Mouse (Mus musculus) erythroid progenitor cell, adult 5-6 weeks (primary cell): ENCODE data around the gene Kctd2. TPM values are rescaled to one million over a fixed set of nuclear protein-coding genes. Genes with fewer than 3 reads are reported as not detected.

Experiments used
- ATAC-seq: replicated peaks from 2 replicates; pipeline ENCODE4 v1.8.0; 2016; ENCODE audit warnings: moderate number of reproducible peaks, mild to moderate bottlenecking, moderate TSS enrichment, inconsistent platforms; ENCODE audit not compliant: poor library complexity, low FRiP score, severe bottlenecking
- total RNA-seq, 2 experiments: library from RNA; stranded (forward) in 1 of 2; stranded (reverse) in 1 of 2; fragments of 150-400 nt in 1 of 2; fragments of 186-747, 209-891 nt in 1 of 2; gene quantifications; 2 replicates each; pipeline versions ENCODE4 v1.2.3 to v1.2.4; 2015 to 2017; ENCODE audit warnings: low replicate concordance in 2 of 2

Kctd2 gene
- total RNA-seq, 2 experiments from 2014 or later: 4.2 to 8.3 TPM

- no peak for ATAC-seq
These were observed 21.8 kb upstream of the Kctd2 start for GRCm38 (mm10) chr11:115398085-115398484.

GRCm38 (mm10) chr11:115400126-115400525, 19.8 kb upstream of the Kctd2 start:
- no peak for ATAC-seq

- no peak for ATAC-seq
These were observed 19.1 kb upstream of the Kctd2 start for GRCm38 (mm10) chr11:115400630-115401391.

DNA sequence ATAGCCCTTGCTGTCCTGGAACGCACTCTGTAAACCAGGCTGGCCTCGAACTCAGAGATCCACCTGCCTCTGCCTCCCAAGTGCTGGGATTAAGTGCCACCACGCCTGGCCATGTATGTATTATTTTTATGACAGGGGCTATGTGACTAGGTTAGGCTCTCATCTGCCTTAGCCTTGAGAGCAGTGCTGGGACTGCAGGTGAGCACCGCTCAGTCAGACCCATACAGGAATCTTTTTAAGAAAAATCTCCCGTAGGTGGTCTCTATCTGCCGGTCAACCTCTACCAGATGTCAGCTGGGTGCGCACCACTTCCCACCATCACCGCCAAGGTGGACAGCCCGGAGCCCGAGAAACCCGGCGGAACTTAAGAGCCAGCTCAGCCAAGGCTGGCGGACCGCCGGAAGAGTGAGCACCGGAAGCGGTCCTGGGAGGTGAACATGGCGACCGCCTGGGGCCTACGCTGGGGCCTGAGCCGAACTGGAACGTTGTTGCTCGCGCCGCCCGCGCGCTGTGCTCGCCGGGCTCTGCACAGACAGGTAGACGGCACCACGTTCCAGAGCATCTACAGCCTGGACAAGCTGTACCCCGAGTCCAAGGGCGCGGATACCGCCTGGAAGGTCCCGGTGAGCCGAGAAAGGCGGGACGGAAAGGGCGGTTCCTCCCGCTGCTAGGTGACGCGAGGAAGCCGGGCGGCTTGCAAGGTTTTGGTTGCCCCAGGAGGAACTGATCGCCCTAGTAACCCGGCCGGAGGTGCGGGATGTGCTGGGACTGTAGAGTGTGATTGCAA, 16.4 kb upstream of the Kctd2 start, which contains the start of gene Mrpl58:
Mrpl58 (plus strand) TSS at position 415 of the 787 bp plus-strand sequence.
- ATAC-seq: peak; percentile 91

- ATAC-seq: no peak
These were observed 14.2 kb upstream of the Kctd2 start for GRCm38 (mm10) chr11:115405723-115406122.

DNA sequence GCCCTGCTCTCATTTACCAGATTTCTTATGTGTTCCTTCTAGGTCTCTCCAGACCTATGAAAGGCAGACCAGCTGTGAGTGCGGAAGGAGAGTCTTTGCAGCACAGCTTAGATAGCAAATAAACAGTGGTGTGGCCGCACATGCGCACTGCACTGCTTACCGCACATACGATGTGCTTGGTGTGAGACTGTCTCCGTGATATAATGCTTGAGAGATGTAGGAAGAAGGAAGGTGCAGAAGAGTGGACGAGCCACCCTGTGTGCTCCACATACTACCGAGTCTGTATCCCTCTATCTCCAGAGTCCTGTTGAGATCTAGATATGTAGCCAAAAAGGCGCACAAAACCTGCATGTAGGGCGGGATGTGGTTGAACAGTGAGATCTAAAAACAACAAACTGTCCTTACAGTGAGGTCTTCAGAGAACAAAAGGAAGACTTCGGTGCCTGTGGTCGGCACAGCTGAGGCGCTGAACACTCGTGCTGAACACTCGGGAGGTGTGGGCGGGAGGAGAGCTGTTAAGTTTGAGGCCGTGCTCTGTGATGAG, 13.0 kb upstream of the Kctd2 start:
- ATAC-seq: no peak

- no peak for ATAC-seq
These were observed 11.5 kb upstream of the Kctd2 start for GRCm38 (mm10) chr11:115408266-115408920.

DNA sequence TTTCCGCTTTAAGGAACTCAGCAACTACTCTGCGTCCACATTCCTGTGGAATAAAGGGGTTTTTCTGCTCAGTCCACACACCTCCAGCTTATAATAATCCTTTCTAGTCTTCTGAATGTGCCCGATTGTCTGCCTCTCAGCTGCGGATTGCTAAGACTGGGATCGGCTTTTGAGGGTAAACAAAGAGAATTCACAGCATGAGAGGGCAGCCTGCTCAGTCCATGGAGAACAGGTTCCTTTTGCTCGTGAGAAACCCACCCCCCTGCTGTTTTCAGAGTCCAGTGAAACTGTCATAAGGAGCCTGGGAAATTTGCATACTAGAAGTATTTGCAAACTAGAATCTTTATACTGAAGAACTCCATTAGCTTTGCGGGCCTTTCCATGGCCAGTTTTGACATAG, 10.4 kb upstream of the Kctd2 start:
- no peak for ATAC-seq

DNA sequence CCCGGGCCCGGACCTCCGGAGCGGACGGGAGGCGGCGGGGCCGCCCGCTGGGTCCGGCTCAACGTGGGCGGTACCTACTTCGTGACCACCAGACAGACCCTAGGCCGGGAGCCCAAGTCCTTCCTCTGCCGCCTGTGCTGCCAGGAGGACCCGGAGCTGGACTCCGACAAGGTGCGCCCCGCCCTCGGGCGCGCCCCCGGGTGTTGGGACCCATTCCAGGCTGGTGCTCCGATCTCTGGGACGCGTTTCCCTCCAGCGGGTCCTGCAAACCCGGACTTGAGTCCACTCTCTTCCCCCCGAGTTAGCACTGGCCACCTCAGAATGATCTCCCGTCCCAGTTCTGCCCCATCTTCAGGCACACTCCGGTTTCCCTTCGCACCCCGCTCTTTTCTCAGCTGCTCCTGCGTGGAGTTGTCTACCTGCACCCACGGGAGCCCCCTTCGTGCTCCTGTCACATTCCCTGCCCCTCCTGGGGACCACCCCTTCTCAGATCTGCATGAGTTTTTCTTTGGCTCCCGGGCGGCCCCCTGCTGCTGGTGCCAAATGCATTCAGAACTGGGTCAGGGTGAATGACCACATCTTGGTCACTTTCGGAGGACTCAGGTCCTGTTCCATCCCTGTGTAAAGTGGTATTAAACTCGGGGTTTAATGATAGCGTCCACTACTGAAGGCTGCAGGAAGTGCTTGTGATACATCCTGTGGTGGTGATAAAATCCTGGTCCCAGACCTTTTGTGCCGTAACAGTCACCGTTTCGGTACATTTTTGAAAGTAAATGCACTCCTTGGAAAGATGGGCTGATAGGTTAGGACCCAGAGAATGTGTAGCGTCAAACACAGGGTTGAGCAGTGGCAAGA, 635 bp downstream of the Kctd2 start:
- peak; percentile 60 for ATAC-seq

DNA sequence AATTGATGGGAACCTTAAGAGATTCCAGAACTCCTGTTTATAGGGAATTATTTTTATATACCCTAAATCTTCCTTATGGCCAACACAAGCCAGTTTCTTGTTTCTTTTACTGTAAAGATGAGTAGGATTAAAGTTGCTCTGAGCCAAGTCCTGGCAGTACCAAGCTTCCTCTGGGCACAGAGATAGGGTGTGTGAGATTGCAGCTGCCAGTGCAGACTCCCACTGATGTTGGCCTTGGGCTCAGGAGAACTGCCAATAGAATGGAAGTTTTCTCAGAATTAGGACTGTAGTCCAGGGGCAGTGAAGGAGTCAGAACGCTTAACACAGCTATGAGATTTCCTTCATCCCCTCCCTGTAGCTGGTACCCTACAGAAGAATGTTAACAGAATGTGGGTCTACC, 1.4 kb downstream of the Kctd2 start:
- no peak for ATAC-seq

DNA sequence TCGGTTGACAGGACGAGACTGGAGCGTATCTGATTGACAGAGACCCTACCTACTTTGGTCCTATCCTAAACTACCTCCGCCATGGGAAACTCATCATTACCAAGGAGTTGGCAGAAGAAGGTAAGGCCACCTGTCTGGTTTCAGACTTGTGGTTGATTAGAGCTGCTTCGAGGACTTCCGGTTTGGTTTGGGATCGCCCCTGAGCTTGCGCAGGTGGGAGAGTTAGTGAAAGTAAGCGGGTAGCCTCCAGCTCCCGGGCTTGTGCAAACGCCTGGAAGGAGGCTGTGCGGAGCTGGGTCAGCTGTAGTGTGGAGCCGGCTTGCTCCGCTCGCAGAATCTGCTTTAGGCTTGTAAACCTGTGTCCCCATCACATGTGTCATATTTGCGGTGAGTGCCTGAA, 2.0 kb downstream of the Kctd2 start:
- ATAC-seq: no peak

DNA sequence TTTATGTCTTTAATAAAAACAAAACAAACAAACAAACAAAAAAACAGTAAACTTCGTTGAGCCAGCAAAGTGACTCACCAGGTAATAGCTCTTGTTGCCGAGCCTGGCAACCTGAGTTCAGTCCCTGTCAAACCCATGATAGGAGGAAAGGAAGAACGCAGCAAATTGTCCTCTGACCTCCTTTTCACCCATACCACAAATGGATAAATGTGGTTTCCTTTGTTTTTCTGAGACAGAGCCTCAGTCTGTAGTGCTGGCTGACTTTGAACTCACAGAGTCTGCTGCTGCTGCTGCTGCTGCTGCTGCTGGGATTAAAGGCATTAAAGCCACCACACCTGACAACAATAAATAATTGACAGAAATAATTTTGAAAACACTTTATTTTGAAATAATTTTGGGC, 3.2 kb downstream of the Kctd2 start:
- ATAC-seq: no peak

DNA sequence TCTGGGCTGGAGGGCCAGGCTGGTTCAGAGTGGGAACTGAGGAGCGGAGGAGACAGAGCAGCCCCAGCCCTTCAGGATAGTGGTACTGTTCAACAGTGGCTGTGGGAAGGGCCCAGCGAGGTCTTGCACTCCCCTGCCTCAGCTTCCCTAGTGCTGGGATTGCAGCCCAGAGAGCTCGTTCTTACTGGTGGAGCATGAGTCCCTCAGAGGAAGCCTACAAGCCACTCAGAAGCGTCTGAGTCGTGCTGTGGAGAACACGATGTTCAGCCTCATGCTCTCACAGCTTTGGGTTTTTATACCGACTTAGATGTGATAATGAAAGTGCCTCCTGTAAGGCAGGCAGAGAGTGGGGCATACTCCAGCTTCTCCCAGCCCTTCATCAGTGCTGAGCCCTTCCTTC, 4.7 kb downstream of the Kctd2 start:
- no peak for ATAC-seq

- ATAC-seq: no peak
These were observed 5.7 kb downstream of the Kctd2 start for GRCm38 (mm10) chr11:115425671-115426070.

DNA sequence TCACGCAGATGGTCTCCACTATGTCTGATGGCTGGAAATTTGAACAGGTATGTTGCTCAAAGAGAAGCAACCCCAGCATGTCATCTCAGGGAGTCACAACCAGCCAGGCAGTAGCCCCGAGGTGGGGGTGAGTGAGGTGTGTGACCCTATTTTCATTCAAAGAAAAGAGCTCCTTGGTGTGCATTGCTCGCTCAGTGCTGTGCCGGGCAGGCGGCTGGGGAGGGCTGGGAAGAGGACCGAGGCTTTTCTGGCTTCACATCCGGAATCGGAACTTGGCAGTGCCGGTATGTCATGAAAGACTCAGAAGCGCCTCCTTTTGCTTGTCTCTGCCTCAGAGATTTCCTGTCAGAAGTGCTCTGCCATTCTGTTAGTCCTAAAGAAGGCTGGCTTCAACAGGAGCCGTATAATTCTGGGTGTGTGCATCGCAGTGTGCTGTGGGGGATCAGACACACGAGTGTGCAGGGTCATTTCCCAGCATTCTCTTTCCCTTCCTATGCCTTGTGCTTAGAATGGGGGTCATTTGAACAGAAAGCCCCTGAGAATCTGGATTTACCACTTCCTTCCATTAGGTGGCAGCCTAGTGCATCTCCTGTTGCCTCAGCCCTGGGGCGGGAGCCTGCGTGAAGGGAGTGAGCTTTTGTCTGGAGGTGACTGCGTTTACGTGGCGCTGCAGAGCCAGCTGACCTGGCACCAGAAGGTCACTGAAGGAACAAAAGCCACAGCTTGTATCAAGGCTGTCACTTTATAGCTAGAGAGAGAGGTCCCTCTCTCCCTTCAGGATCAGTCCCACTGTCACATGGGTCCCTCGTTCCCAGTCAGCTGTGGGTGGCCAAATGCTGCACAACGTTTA, 7.8 kb downstream of the Kctd2 start:
- peak; percentile 70 for ATAC-seq

GRCm38 (mm10) chr11:115429307-115429706, 9.4 kb downstream of the Kctd2 start:
- no peak for ATAC-seq

DNA sequence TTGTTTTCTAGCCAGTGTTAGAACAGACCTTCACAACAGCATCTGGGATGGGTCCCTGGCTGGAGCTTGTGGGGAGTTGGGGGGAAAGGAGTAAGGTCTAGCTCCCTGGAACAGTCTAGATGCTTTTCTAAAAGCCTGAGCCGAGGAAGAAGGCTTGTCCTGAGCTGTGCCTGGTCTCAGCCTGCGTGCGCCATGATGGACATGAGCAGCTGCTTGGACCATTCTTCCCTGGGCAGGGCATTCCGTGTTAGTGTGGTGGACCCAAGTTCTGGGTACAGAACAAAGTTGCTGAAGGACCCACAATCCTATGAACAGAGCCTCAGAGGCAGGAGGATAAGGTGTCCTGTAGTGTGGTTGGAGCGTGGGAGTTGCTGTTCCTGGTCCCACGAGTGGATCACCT, 10.6 kb downstream of the Kctd2 start:
- ATAC-seq: no peak

GRCm38 (mm10) chr11:115432814-115433213, 12.9 kb downstream of the Kctd2 start:
- ATAC-seq: no peak

DNA sequence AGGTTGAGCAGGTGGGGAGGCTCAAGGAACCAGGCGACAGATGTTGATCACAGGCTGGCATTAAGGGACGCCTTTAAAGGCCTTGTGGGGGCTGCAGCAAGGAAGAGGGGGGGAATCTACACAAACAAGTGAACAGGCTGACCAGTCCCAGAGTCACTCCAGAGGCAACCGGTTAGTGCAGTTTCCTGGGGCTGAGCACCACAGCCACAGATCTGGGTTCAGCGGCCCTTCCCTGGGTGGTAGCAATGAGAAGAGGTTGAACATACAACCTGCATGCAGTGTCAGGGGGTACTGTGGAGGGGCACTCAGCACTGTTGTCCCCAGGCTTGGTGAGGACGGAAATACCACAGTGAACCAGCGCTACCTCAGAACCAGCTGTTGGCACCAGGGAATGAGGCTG, 13.4 kb downstream of the Kctd2 start:
- ATAC-seq: no peak
